Mouse (Mus musculus): Measurements from ENCODE around the gene Exoc6b. TPM values are rescaled to one million over a fixed set of nuclear protein-coding genes. Genes with fewer than 3 reads are reported as not detected.

Gene Exoc6b
- polyA plus RNA-seq, 1 experiment from 2014 or later: 52.7 TPM

DNA sequence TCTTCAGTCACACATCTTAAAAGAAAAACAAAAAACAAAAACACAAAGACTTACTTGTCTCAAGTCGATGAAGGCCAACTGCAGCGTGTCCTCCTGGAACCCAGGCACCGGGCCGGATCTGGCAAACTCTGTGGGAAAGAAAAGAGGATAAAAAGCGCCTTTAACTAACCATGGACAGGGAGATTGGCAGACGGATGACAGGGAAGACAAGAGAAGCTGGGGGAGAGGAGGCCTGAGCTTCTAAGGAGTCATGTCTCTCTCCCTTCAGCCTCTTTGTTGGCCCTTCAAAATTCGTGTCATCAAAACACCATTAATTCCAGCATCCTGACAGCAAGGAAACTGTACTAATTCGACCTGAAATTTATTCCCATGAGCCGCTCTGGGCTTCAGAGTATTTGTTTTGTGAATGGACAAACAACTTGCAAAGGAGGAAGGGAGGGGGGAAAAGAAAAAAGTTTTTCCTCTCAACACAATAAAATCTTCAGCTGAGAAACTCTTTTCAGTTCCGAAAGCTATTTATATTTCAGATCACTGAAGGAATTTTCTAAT, 322.4 kb downstream of the Exoc6b start:
- no peak for ATAC-seq (replicated peaks)
- no peak overlapping the region for H3K27ac ChIP-seq (replicated peaks)

DNA sequence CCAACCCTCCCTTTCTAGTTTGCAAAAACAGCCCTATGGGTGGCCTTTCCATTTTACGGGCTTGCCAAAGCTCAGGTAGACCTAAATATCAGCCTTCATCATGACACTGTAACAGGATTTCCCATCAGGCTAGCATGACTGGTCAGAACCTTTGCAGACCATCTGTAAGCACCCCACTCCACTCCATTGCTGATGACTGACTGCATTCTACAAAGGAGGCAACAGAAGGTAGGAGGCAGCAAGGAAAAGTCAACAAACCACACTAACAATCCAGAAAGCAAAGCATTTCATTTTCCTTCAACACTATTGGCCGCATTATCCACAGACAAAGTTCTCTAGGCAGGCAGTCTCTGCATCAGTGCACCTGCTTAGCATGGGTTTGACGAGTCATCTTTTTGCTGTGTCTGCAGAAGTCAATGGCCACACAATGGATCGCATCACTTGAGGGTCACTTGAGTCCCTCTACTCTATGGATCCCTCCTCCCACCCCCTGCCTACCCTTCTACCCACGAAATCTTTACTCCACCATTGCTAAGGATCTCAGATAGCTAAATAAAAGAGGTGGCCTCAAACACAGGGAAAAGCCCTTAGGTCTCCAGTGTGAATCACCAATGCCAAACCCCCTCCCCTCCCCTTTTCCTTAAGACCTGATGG, 323.0 kb downstream of the Exoc6b start:
- H3K4me2 ChIP-seq (replicated peaks): no peak overlapping the region
- H3K4me1 ChIP-seq: peaks cover 7% of the 10 kb centered on the region
- no peak overlapping the region for H3K9ac ChIP-seq (replicated peaks)
- 64% methylated on average over 5 of the region's 5 CpGs for WGBS
- no peaks in the 10 kb centered on the region for H3K27me3 ChIP-seq
- ATAC-seq (replicated peaks): no peak
- H3K4me3 ChIP-seq: no peak overlapping the region
- no peak overlapping the region for H3K27ac ChIP-seq (replicated peaks)
- no peaks in the 10 kb centered on the region for H3K9me3 ChIP-seq
- no peaks in the 10 kb centered on the region for H3K36me3 ChIP-seq

More for the DNA sequence above, 322.4 kb downstream of the Exoc6b start:
- Histone ChIP-seq H3K4me3 (no peak overlapping the region), H3K9me3 (no peaks in the 10 kb centered on the region), H3K4me2 (replicated peaks) (no peak overlapping the region), H3K27me3 (no peaks in the 10 kb centered on the region), H3K9ac (replicated peaks) (no peak overlapping the region), H3K36me3 (no peaks in the 10 kb centered on the region), H3K4me1 (peaks cover 7% of the 10 kb centered on the region)
- WGBS: 31% methylated on average over 10 of the region's 10 CpGs

DNA sequence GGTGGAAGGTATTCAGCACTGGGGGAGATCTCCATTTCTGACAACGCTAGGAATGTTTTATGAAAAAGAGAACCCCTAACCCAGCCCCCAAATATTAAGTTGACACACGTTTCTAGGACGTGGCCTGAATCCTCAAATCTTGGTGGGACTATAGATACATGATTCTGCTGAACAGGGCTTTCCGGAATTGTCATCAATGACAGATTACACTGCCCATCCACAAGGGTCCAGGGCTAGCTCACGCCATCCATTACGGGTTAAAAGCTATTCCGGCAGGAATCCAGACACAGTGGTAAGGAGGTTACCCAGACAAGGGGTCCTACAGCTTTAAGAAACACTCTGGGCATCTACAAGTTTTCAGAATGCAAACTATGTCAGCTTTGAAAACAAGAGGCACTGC, 323.7 kb downstream of the Exoc6b start:
- Histone ChIP-seq H3K4me1 (peaks cover 7% of the 10 kb centered on the region), H3K36me3 (no peaks in the 10 kb centered on the region), H3K9ac (replicated peaks) (no peak overlapping the region), H3K27me3 (no peaks in the 10 kb centered on the region), H3K9me3 (no peaks in the 10 kb centered on the region), H3K4me2 (replicated peaks) (no peak overlapping the region), H3K4me3 (no peak overlapping the region), H3K27ac (replicated peaks) (no peak overlapping the region)
- 91% methylated on average over 7 of the region's 7 CpGs for WGBS
- ATAC-seq (replicated peaks): no peak

DNA sequence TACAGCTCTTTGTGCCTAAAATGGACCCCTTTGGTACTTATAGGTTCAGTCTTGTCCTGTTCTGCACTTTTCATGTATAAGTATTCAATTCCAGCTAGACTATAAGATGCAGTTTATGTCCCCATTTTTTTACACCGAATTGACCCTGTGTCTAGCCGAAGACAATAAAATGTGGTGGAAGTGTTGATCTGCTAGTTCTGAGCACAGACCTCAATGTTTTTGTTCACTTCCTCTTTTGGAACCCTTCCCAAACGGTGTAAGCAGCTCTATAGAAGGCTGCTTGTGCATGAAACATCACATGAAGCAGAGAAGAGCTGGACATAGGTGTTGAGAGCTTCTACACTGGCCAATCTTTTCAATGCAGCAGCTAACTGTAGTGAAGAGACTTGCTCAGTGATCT, 327.1 kb downstream of the Exoc6b start:
- peaks cover 7% of the 10 kb centered on the region for H3K4me1 ChIP-seq
- H3K4me2 ChIP-seq (replicated peaks): no peak overlapping the region
- H3K9me3 ChIP-seq: no peaks in the 10 kb centered on the region
- no peak overlapping the region for H3K4me3 ChIP-seq
- no peak overlapping the region for H3K9ac ChIP-seq (replicated peaks)
- H3K27ac ChIP-seq (replicated peaks): no peak overlapping the region
- no peaks in the 10 kb centered on the region for H3K27me3 ChIP-seq
- 75% methylated on average over 3 of the region's 3 CpGs for WGBS
- ATAC-seq (replicated peaks): no peak
- H3K36me3 ChIP-seq: no peaks in the 10 kb centered on the region

DNA sequence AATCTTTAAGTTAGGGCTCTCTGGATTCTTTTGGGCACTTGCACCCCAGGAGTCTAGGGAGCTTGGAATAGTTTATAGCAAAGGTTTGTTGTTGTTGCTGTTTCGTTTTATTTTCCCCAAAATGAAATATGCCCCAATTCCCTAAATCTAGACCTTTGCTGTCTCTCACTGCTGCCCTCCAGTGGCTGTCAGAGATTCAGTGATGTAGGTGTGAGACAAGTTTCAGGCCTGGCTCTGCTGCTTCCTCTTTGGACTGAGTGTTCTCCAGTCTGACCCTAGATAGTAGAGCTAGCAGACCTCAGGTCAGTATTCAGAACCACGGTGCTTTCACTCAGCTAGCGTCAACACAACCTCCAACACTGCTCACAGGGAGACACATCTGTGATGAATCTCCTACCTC, 332.4 kb downstream of the Exoc6b start:
- Histone ChIP-seq H3K36me3 (no peaks in the 10 kb centered on the region), H3K4me2 (replicated peaks) (no peak overlapping the region), H3K4me3 (no peak overlapping the region), H3K4me1 (no peaks in the 10 kb centered on the region), H3K9ac (replicated peaks) (no peak overlapping the region), H3K9me3 (no peaks in the 10 kb centered on the region), H3K27me3 (no peaks in the 10 kb centered on the region), H3K27ac (replicated peaks) (no peak overlapping the region)
- ATAC-seq (replicated peaks): no peak
- 71% methylated on average over 3 of the region's 3 CpGs for WGBS

DNA sequence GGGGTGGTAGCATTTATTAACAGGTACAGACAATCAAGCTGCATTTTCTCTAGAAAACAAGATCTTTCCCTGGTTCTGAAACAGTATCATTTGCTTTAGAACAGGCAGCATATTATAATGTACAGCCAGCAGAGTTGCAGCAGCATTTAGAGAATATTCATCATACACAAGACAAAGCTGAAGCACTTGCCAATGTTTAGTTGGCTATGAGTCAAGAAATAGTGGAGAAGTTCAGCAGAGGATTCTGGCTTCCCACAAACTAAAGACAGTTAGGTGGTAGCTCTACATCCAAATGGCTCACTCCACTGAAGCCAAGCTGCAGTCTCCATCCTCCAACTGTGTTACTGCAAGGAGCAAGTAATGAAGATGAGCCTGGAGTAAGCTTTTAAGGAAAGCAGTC, 342.4 kb downstream of the Exoc6b start:
- no peak for ATAC-seq (replicated peaks)
- H3K4me3 ChIP-seq: no peak overlapping the region
- no peak overlapping the region for H3K9ac ChIP-seq (replicated peaks)

DNA sequence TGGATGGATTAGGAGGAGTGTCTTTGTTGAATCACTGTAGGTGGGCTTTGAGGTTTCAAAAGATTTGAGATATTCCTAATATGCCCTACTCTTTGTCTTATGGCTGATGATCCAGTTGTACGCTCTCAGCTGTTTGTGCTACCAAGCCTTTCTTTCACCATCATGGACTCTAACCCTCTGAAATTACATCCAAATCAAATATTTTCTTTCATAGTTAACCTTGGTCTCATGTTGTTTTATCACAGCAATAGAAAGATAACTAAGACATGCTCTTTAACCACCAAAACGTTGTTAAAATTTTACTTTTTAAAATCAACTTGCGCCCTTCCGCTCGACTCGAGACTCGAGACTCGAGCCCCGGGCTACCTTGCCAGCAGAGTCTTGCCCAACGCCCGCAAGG, 356.1 kb downstream of the Exoc6b start:
- no peak for ATAC-seq (replicated peaks)
- H3K36me3 ChIP-seq: no peaks in the 10 kb centered on the region
- no peaks in the 10 kb centered on the region for H3K9me3 ChIP-seq

More for the DNA sequence above, 342.4 kb downstream of the Exoc6b start:
- H3K4me2 ChIP-seq (replicated peaks): no peak overlapping the region
- no peaks in the 10 kb centered on the region for H3K36me3 ChIP-seq
- H3K27me3 ChIP-seq: no peaks in the 10 kb centered on the region
- no peak overlapping the region; the same call in 1 of the 2 replicates for H3K27ac ChIP-seq (replicated peaks)
- H3K4me1 ChIP-seq: peaks cover 4% of the 10 kb centered on the region; the same call in 1 of the 2 replicates
- H3K9me3 ChIP-seq: no peaks in the 10 kb centered on the region

DNA sequence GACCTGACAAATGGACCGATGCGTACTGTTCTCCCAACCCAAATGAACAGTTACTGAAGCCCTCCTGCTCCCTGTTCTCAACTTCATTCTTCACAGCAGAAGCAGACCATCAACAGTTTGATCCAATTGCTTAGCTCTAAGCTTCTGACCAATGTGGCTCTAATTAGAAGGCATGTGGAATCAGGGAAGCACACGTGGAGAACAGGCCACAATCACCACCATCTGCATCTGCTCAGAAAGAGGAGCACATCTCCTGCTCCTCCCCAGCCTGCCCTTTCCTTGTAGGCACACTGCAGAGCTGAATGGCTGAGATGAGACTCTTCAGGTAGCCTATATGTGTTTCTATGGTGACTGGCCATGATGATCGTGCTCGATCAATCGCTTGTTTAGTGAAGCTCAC, 358.5 kb downstream of the Exoc6b start:
- no peak for ATAC-seq (replicated peaks)
- no peaks in the 10 kb centered on the region for H3K9me3 ChIP-seq
- no peak overlapping the region for H3K4me3 ChIP-seq
- no peaks in the 10 kb centered on the region for H3K27me3 ChIP-seq
- no peak overlapping the region for H3K27ac ChIP-seq (replicated peaks)
- WGBS: 83% methylated on average over 6 of the region's 6 CpGs
- 0 out of 2 replicates have a peak, but pooled peaks cover 5% of the 10 kb centered on the region for H3K4me1 ChIP-seq
- H3K36me3 ChIP-seq: no peaks in the 10 kb centered on the region
- H3K4me2 ChIP-seq (replicated peaks): no peak overlapping the region
- no peak overlapping the region for H3K9ac ChIP-seq (replicated peaks)

More for the DNA sequence above, 356.1 kb downstream of the Exoc6b start:
- Histone ChIP-seq H3K9ac (replicated peaks) (no peak overlapping the region), H3K4me1 (0 out of 2 replicates have a peak, but pooled peaks cover 5% of the 10 kb centered on the region), H3K27me3 (no peaks in the 10 kb centered on the region), H3K4me2 (replicated peaks) (no peak overlapping the region), H3K4me3 (no peak overlapping the region), H3K27ac (replicated peaks) (no peak overlapping the region)
- 91% methylated on average over 11 of the region's 11 CpGs for WGBS

DNA sequence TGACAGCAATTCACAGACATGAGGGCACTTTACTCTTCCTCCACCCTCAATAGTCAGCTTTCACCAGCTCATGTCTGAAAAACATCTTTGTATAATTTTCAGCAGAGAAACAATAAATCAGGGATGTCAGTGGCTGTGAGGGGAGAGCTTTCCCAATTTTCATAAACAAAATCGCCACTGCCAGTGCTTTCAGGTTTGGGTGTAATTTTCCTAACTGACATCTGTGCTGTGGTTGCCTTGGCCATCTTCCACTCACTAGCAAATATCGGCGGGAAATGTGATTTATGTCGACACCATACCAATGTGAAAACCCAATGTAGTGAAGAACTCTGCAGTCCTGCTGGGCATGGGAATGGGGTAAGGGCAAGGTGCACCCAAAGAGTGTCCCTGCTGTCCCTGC, 360.7 kb downstream of the Exoc6b start:
- WGBS: 61% methylated on average over 4 of the region's 4 CpGs
- ATAC-seq (replicated peaks): no peak
- H3K4me1 ChIP-seq: 0 out of 2 replicates have a peak, but pooled peaks cover 5% of the 10 kb centered on the region

DNA sequence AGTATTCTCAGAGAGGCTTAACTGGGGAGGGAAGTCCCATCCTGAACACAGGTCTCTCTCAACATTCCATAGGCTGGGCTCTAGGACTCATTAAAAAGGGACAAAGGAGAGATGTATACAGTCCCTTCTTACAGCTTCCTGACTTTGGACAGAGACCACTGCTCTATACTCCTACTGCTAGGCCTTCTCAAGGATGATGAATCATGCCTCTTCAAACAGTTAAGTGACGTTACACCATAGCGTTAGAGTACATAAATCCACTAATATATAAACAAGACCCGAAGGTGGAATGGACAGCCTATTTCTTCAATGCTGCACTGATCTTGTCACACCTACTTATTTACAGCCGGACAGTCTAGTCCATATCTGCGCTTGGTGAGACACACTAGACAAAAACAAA, 369.7 kb downstream of the Exoc6b start:
- no peaks in the 10 kb centered on the region for H3K36me3 ChIP-seq
- H3K4me1 ChIP-seq: no peaks in the 10 kb centered on the region
- H3K9ac ChIP-seq (replicated peaks): no peak overlapping the region
- no peaks in the 10 kb centered on the region for H3K9me3 ChIP-seq
- H3K27me3 ChIP-seq: no peaks in the 10 kb centered on the region
- WGBS: 96% methylated on average over 5 of the region's 5 CpGs
- no peak for ATAC-seq (replicated peaks)
- H3K4me2 ChIP-seq (replicated peaks): no peak overlapping the region
- no peak overlapping the region for H3K27ac ChIP-seq (replicated peaks)
- H3K4me3 ChIP-seq: no peak overlapping the region

More for the DNA sequence above, 360.7 kb downstream of the Exoc6b start:
- no peak overlapping the region for H3K4me3 ChIP-seq
- no peaks in the 10 kb centered on the region for H3K27me3 ChIP-seq
- no peak overlapping the region for H3K9ac ChIP-seq (replicated peaks)
- H3K9me3 ChIP-seq: no peaks in the 10 kb centered on the region
- H3K4me2 ChIP-seq (replicated peaks): no peak overlapping the region
- H3K27ac ChIP-seq (replicated peaks): peak overlapping the region; percentile 8; the same call in 1 of the 2 replicates
- no peaks in the 10 kb centered on the region for H3K36me3 ChIP-seq

DNA sequence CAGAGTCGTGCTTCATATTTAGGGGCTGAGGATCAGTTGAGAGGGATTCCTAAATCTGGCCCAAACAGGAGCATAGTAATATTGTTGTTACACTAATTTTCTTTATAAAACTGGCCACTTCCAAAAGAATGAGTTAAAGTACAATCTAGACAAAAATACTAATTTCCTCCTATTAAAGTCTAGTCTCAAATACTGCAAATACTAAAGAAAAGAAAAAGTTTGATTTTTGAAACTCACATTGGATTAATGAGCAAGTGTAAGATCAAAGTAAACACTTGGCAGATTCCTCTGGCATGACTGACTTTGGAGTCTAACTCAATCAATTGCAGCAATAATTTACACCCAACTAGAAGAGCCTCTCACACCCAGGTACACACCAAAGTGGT, 371.0 kb downstream of the Exoc6b start:
- Histone ChIP-seq H3K36me3 (no peaks in the 10 kb centered on the region), H3K4me2 (replicated peaks) (no peak overlapping the region), H3K9ac (replicated peaks) (no peak overlapping the region), H3K4me1 (peaks cover under 1% of the 10 kb centered on the region), H3K27me3 (no peaks in the 10 kb centered on the region), H3K27ac (replicated peaks) (no peak overlapping the region), H3K9me3 (no peaks in the 10 kb centered on the region), H3K4me3 (no peak overlapping the region)
- no peak for ATAC-seq (replicated peaks)
- WGBS: 50% methylated on average over 1 of the region's 1 CpGs

DNA sequence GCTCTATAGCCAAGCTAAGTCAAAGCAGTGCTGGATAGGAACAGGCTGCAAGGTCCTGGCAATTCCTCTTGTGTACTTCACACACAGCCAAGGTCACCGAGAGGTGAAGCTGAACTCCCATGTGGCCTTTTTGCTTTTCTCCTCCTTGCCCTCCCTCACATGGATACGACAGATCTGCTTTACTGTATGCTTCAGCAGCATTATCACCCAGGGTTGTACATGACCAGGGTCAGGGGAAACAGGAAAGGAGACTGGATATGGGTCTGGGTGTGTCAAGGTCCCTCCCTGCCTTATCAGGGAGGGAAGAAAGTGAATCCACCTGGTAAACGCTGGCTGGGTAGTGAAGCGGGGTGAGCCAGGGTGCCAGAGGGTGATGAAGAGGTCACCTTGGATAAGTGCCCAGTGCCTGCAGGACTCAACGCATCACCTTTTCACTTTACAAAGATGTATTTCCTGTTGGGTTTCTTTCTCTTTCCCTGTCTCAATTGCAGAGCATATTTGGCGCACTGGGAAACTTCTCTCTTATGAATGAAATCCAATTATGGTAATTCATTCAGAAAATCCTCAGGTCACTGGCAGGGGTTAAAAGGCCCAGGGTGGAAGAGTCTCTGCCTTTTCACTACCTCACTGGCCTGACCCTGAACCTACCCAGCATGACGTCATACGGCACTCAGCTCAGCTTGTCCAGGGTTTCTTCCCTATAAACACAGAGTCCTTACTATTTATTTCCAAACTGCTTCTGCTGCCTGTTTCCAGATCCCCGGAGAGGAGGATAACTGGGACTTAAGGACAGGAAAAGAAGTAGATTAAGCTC, 371.6 kb downstream of the Exoc6b start:
- H3K27ac ChIP-seq (replicated peaks): no peak overlapping the region
- H3K4me2 ChIP-seq (replicated peaks): no peak overlapping the region
- no peaks in the 10 kb centered on the region for H3K9me3 ChIP-seq
- H3K36me3 ChIP-seq: no peaks in the 10 kb centered on the region
- H3K4me3 ChIP-seq: no peak overlapping the region
- no peaks in the 10 kb centered on the region for H3K27me3 ChIP-seq
- ATAC-seq (replicated peaks): no peak
- H3K9ac ChIP-seq (replicated peaks): no peak overlapping the region
- whole genome bisulfite sequencing: 54% methylated on average over 9 of the region's 9 CpGs
- H3K4me1 ChIP-seq: peaks cover 6% of the 10 kb centered on the region
